Mouse (Mus musculus): ENCODE data around the gene H2-K1.
A peak's percentile ranks its signal among the peaks of the same experiment; 100 is the strongest.
"Not testable (repeated sequence)": the region's sequence is repeated elsewhere in the genome, so short reads cannot be mapped to it uniquely, and the experiment has no call there.

Gene H2-K1

GRCm38 (mm10) chr17:33953961-33954565, 46.1 kb downstream of the H2-K1 start:
- no peak for DNase-seq

GRCm38 (mm10) chr17:33953310-33953709, 46.8 kb downstream of the H2-K1 start:
- no peak for DNase-seq

GRCm38 (mm10) chr17:33952879-33953278, 47.3 kb downstream of the H2-K1 start:
- no peak for DNase-seq

- DNase-seq: not testable (repeated sequence)
Observed at GRCm38 (mm10) chr17:33952015-33952414, 48.1 kb downstream of the H2-K1 start.

GRCm38 (mm10) chr17:33951021-33951946, 48.9 kb downstream of the H2-K1 start, which contains the start of gene B3galt4:
Gene B3galt4 (minus strand): TSS chr17:33951488.
- peak; percentile 91 for DNase-seq

GRCm38 (mm10) chr17:33950131-33950625, 50.0 kb downstream of the H2-K1 start:
- no peak for DNase-seq

- DNase-seq: no peak
Observed at GRCm38 (mm10) chr17:33948905-33949537, 51.1 kb downstream of the H2-K1 start.

- no peak for DNase-seq
Observed at GRCm38 (mm10) chr17:33948090-33948904, 51.9 kb downstream of the H2-K1 start.

- no peak for DNase-seq
Observed at GRCm38 (mm10) chr17:33947430-33948089, 52.6 kb downstream of the H2-K1 start.

Measured in cerebellum, postnatal 10 days (tissue).